Mouse (Mus musculus) hindbrain, embryonic 13.5 days (tissue): Measurements from ENCODE around the gene Nipa2. TPM values are rescaled to one million over a fixed set of nuclear protein-coding genes. Genes with fewer than 3 reads are reported as not detected.

ENCODE experiments used
- ATAC-seq: fragments of 200-750 bp; cut with Nextera tagmentation; 2 replicates; pipeline ENCODE4 v1.8.0; 2017; ENCODE audit warnings: moderate TSS enrichment; ENCODE audit not compliant: low FRiP score
- H3K27ac ChIP-seq: fragments of 300-500 bp; sonication (generic); 2 replicates; pipeline ENCODE4 v1.5.1; 2015; ENCODE audit warnings: inconsistent platforms, mild to moderate bottlenecking, moderate library complexity
- H3K27me3 ChIP-seq: fragments of 300-500 bp; sonication (generic); 2 replicates; pipeline ENCODE4 v1.6.1; 2015; ENCODE audit warnings: mild to moderate bottlenecking, inconsistent platforms
- H3K36me3 ChIP-seq: fragments of 300-500 bp; sonication (generic); 2 replicates; pipeline ENCODE4 v1.6.1; 2015; ENCODE audit warnings: mild to moderate bottlenecking, inconsistent platforms
- H3K4me1 ChIP-seq: fragments of 300-500 bp; sonication (generic); replicated peaks from 2 replicates; pipeline ENCODE4 v1.6.1; 2015; ENCODE audit warnings: inconsistent platforms
- H3K4me2 ChIP-seq: fragments of 300-500 bp; sonication (generic); 2 replicates; pipeline ENCODE4 v1.6.1; 2015; ENCODE audit warnings: inconsistent platforms, mild to moderate bottlenecking, moderate library complexity
- H3K4me3 ChIP-seq: fragments of 300-500 bp; sonication (generic); 2 replicates; pipeline ENCODE4 v1.5.1; 2015; ENCODE audit warnings: mild to moderate bottlenecking, inconsistent platforms
- H3K9ac ChIP-seq: fragments of 300-500 bp; sonication (generic); 2 replicates; pipeline ENCODE4 v1.6.1; 2015; ENCODE audit warnings: mild to moderate bottlenecking, inconsistent platforms
- H3K9me3 ChIP-seq: fragments of 300-500 bp; sonication (generic); 2 replicates; pipeline ENCODE4 v1.6.1; 2016; ENCODE audit warnings: inconsistent platforms
- WGBS: fragments of 180-500 bp; shearing (Covaris S2); methylation state at CpG from one replicate; pipeline ENCODE4 v1.1.7; 2015; 5-methylcytosine and 5-hydroxymethylcytosine counted together
- polyA plus RNA-seq: library from polyadenylated mRNA; unstranded; fragments of >200 nt; fragmentation: Nextera tagmentation; extraction: Ambion mirVana; gene quantifications from 2 replicates; pipeline ENCODE4 v1.2.1, GENCODE M21; 2015

Nipa2 gene
- polyA plus RNA-seq, 1 experiment from 2014 or later, result 38.4 TPM

GRCm38 (mm10) chr7:55981511-55981910 lies 19.2 kb upstream of the Nipa2 start:
- 96% methylated on average over 2 of the region's 2 CpGs for WGBS
- Histone ChIP-seq H3K36me3 (peaks cover 54% of the 10 kb centered on the region), H3K9ac (no peak overlapping the region), H3K4me3 (no peak overlapping the region), H3K27ac (no peak overlapping the region), H3K27me3 (no peaks in the 10 kb centered on the region), H3K4me2 (no peak overlapping the region), H3K9me3 (no peaks in the 10 kb centered on the region), H3K4me1 (0 out of 2 replicates have a peak, but pooled peaks cover 2% of the 10 kb centered on the region)
- no peak for ATAC-seq

GRCm38 (mm10) chr7:55974429-55974828 lies 12.2 kb upstream of the Nipa2 start:
- no peak overlapping the region for H3K27ac ChIP-seq
- H3K9ac ChIP-seq, result no peak overlapping the region
- H3K4me1 ChIP-seq, result no peaks in the 10 kb centered on the region
- peaks cover 33% of the 10 kb centered on the region for H3K36me3 ChIP-seq
- WGBS, result 97% methylated on average over 2 of the region's 2 CpGs
- H3K4me2 ChIP-seq, result no peak overlapping the region
- no peaks in the 10 kb centered on the region for H3K9me3 ChIP-seq
- no peak overlapping the region for H3K4me3 ChIP-seq
- ATAC-seq, result no peak
- no peaks in the 10 kb centered on the region for H3K27me3 ChIP-seq

GRCm38 (mm10) chr7:55969415-55969814 lies 7.1 kb upstream of the Nipa2 start:
- Histone ChIP-seq H3K9me3 (no peaks in the 10 kb centered on the region), H3K36me3 (peaks cover 7% of the 10 kb centered on the region), H3K9ac (no peak overlapping the region), H3K4me1 (no peaks in the 10 kb centered on the region; the same call in 1 of the 2 replicates), H3K4me2 (no peak overlapping the region), H3K4me3 (no peak overlapping the region), H3K27ac (no peak overlapping the region), H3K27me3 (no peaks in the 10 kb centered on the region)
- no peak for ATAC-seq
- 81% methylated on average over 1 of the region's 1 CpGs for WGBS

- Histone ChIP-seq H3K4me2 (peak overlapping the region; percentile 38), H3K27ac (no peak overlapping the region), H3K27me3 (no peaks in the 10 kb centered on the region), H3K4me1 (peaks cover 5% of the 10 kb centered on the region), H3K9ac (0 out of 2 replicates have a peak overlapping the region, but pooled peaks have one; percentile 6), H3K9me3 (no peaks in the 10 kb centered on the region), H3K4me3 (peak overlapping the region; percentile 11; the same call in 1 of the 2 replicates), H3K36me3 (no peaks in the 10 kb centered on the region)
- 45% methylated on average over 16 of the region's 16 CpGs for WGBS
- ATAC-seq, result no peak
These were observed 6.1 kb upstream of the Nipa2 start for GRCm38 (mm10) chr7:55968258-55968901.

GRCm38 (mm10) chr7:55966866-55967460 lies 4.7 kb upstream of the Nipa2 start:
- Histone ChIP-seq H3K9me3 (no peaks in the 10 kb centered on the region), H3K4me2 (no peak overlapping the region), H3K27me3 (no peaks in the 10 kb centered on the region), H3K36me3 (no peaks in the 10 kb centered on the region), H3K9ac (no peak overlapping the region), H3K4me3 (no peak overlapping the region), H3K4me1 (peaks cover 11% of the 10 kb centered on the region), H3K27ac (no peak overlapping the region)
- WGBS, result 22% methylated on average over 3 of the region's 3 CpGs
- no peak for ATAC-seq

GRCm38 (mm10) chr7:55960506-55960905 lies 1.8 kb downstream of the Nipa2 start:
- no peak overlapping the region for H3K9ac ChIP-seq
- H3K36me3 ChIP-seq, result no peaks in the 10 kb centered on the region
- H3K27me3 ChIP-seq, result no peaks in the 10 kb centered on the region
- H3K27ac ChIP-seq, result no peak overlapping the region
- H3K4me3 ChIP-seq, result no peak overlapping the region
- H3K4me1 ChIP-seq, result peaks cover 19% of the 10 kb centered on the region
- no peak for ATAC-seq
- no peaks in the 10 kb centered on the region for H3K9me3 ChIP-seq
- WGBS, result 98% methylated on average over 1 of the region's 1 CpGs
- no peak overlapping the region for H3K4me2 ChIP-seq

- H3K27ac ChIP-seq, result no peak overlapping the region
- ATAC-seq, result no peak
- H3K4me3 ChIP-seq, result no peak overlapping the region
- no peaks in the 10 kb centered on the region for H3K27me3 ChIP-seq
- 96% methylated on average over 3 of the region's 3 CpGs for WGBS
- no peak overlapping the region for H3K4me2 ChIP-seq
- H3K9me3 ChIP-seq, result no peaks in the 10 kb centered on the region
- H3K4me1 ChIP-seq, result peaks cover 19% of the 10 kb centered on the region
- H3K9ac ChIP-seq, result no peak overlapping the region
- 0 out of 2 replicates have a peak, but pooled peaks cover 2% of the 10 kb centered on the region for H3K36me3 ChIP-seq
These were observed 2.5 kb downstream of the Nipa2 start for GRCm38 (mm10) chr7:55959801-55960200.

GRCm38 (mm10) chr7:55957916-55958315 lies 4.4 kb downstream of the Nipa2 start:
- ATAC-seq, result no peak
- WGBS, result 97% methylated on average over 4 of the region's 4 CpGs
- Histone ChIP-seq H3K9me3 (no peaks in the 10 kb centered on the region), H3K4me2 (no peak overlapping the region), H3K36me3 (peaks cover 11% of the 10 kb centered on the region), H3K4me3 (no peak overlapping the region), H3K9ac (no peak overlapping the region), H3K27me3 (no peaks in the 10 kb centered on the region), H3K27ac (no peak overlapping the region), H3K4me1 (peaks cover 9% of the 10 kb centered on the region)

GRCm38 (mm10) chr7:55957178-55957577 lies 5.1 kb downstream of the Nipa2 start:
- Histone ChIP-seq H3K4me1 (peaks cover 7% of the 10 kb centered on the region), H3K36me3 (peaks cover 11% of the 10 kb centered on the region), H3K9me3 (no peaks in the 10 kb centered on the region), H3K9ac (no peak overlapping the region), H3K27ac (no peak overlapping the region), H3K4me2 (no peak overlapping the region), H3K27me3 (no peaks in the 10 kb centered on the region), H3K4me3 (no peak overlapping the region)
- ATAC-seq, result no peak
- WGBS, result 92% methylated on average over 3 of the region's 3 CpGs

GRCm38 (mm10) chr7:55956054-55956453 lies 6.2 kb downstream of the Nipa2 start:
- H3K36me3 ChIP-seq, result peaks cover 11% of the 10 kb centered on the region
- peaks cover 6% of the 10 kb centered on the region for H3K4me1 ChIP-seq
- no peak overlapping the region for H3K27ac ChIP-seq
- H3K4me2 ChIP-seq, result no peak overlapping the region
- no peak for ATAC-seq
- 97% methylated on average over 2 of the region's 2 CpGs for WGBS
- H3K9me3 ChIP-seq, result no peaks in the 10 kb centered on the region
- no peaks in the 10 kb centered on the region for H3K27me3 ChIP-seq
- no peak overlapping the region for H3K9ac ChIP-seq
- no peak overlapping the region for H3K4me3 ChIP-seq

- Histone ChIP-seq H3K4me2 (no peak overlapping the region), H3K27ac (no peak overlapping the region), H3K4me3 (no peak overlapping the region), H3K36me3 (peaks cover 19% of the 10 kb centered on the region), H3K9me3 (no peaks in the 10 kb centered on the region), H3K27me3 (no peaks in the 10 kb centered on the region), H3K9ac (no peak overlapping the region), H3K4me1 (no peaks in the 10 kb centered on the region)
- ATAC-seq, result no peak
- 93% methylated on average over 4 of the region's 4 CpGs for WGBS
These were observed 23.9 kb downstream of the Nipa2 start for GRCm38 (mm10) chr7:55938341-55938740.

- 99% methylated on average over 2 of the region's 2 CpGs for WGBS
- no peak overlapping the region for H3K27ac ChIP-seq
- no peaks in the 10 kb centered on the region for H3K4me1 ChIP-seq
- no peaks in the 10 kb centered on the region for H3K27me3 ChIP-seq
- no peak for ATAC-seq
- no peaks in the 10 kb centered on the region for H3K9me3 ChIP-seq
- H3K36me3 ChIP-seq, result peaks cover 21% of the 10 kb centered on the region
- no peak overlapping the region for H3K4me2 ChIP-seq
- H3K9ac ChIP-seq, result no peak overlapping the region
- no peak overlapping the region for H3K4me3 ChIP-seq
These were observed 27.3 kb downstream of the Nipa2 start for GRCm38 (mm10) chr7:55935025-55935424.

- no peak for ATAC-seq
- no peaks in the 10 kb centered on the region for H3K9me3 ChIP-seq
- H3K9ac ChIP-seq, result no peak overlapping the region
- no peaks in the 10 kb centered on the region for H3K27me3 ChIP-seq
- no peak overlapping the region for H3K27ac ChIP-seq
- no peaks in the 10 kb centered on the region for H3K4me1 ChIP-seq
- H3K36me3 ChIP-seq, result peaks cover 54% of the 10 kb centered on the region
- no peak overlapping the region for H3K4me3 ChIP-seq
- H3K4me2 ChIP-seq, result no peak overlapping the region
- 80% methylated on average over 2 of the region's 2 CpGs for WGBS
These were observed 33.6 kb downstream of the Nipa2 start for GRCm38 (mm10) chr7:55928649-55929048.
